Mouse (Mus musculus) macrophage (primary cell): ENCODE measurements around the gene Gm32687. TPM values are rescaled to one million over a fixed set of nuclear protein-coding genes. Genes with fewer than 3 reads are reported as not detected.
"Not testable (repeated sequence)": the region's sequence is repeated elsewhere in the genome, so short reads cannot be mapped to it uniquely, and the experiment has no call there.

Experiments used
- H3K27ac ChIP-seq: fragments of 350-480 bp; formaldehyde crosslinking; 2 replicates; pipeline ENCODE4 v1.9.0; 2021
- H3K36me3 ChIP-seq: fragments of 350-480 bp; formaldehyde crosslinking; 2 replicates; pipeline ENCODE4 v1.9.0; 2021; ENCODE audit errors: inconsistent target
- H3K4me3 ChIP-seq: fragments of 350-480 bp; formaldehyde crosslinking; 2 replicates; pipeline ENCODE4 v1.9.0; 2021; ENCODE audit errors: inconsistent target
- H3K79me2 ChIP-seq: fragments of 350-480 bp; formaldehyde crosslinking; 2 replicates; pipeline ENCODE4 v1.9.0; 2021; ENCODE audit errors: inconsistent target
- WGBS: methylation state at CpG from one replicate; pipeline ENCODE4 v1.1.7; 2026; ENCODE audit warnings: inconsistent platforms; ENCODE audit not compliant: missing documents; 5-methylcytosine and 5-hydroxymethylcytosine counted together
- polyA plus RNA-seq: library from polyadenylated mRNA; stranded (reverse); fragments of 250-400 nt; gene quantifications from 3 replicates; pipeline ENCODE4 v1.2.4, GENCODE M21; 2018; ENCODE audit warnings: inconsistent platforms
- total RNA-seq, 78 experiments: library from RNA; depleted of rRNA; stranded (reverse); fragments of 250-400 nt; gene quantifications; 1 replicate in 9 of 78; 2 replicates in 24 of 78; 3 replicates in 43 of 78; 4 replicates in 2 of 78; pipeline ENCODE4 v1.2.4; 2018; ENCODE audit warnings: inconsistent platforms in 56 of 78

Gm32687 gene
- total RNA-seq (2018; cell fraction: chromatin; rRNA removed), result 10 to 100 TPM in 16 of 26 experiments, 1 to 10 TPM in 10; 3.4 to 20.4 (median 11.5) TPM
- 1 to 10 TPM in 24 of 26 experiments, under 1 TPM in 2; 0.85 to 3.1 (median 1.8) TPM for total RNA-seq (2018; cell fraction: cytosol; rRNA removed)
- total RNA-seq (2018; cell fraction: nucleus; rRNA removed), result 10 to 100 TPM in 5 of 26 experiments, 1 to 10 TPM in 21; 2.1 to 15.1 (median 6.9) TPM
- 2.3 to 3.4 TPM (median 2.4 TPM) in 3 replicates for polyA plus RNA-seq

- not testable (repeated sequence) for H3K27ac ChIP-seq, H3K79me2 ChIP-seq, H3K36me3 ChIP-seq, H3K4me3 ChIP-seq
- WGBS, result 60% methylated on average over 1 of the region's 49 CpGs
Observed at GRCm38 (mm10) chr10:81863409-81864407, at the start of gene Gm32687. Gene Gm32687, plus strand, starts transcription at chr10:81863934.

GRCm38 (mm10) chr10:81846219-81846618, 17.5 kb upstream of the Gm32687 start:
- H3K4me3 ChIP-seq, H3K27ac ChIP-seq, H3K36me3 ChIP-seq, H3K79me2 ChIP-seq: not testable (repeated sequence)
- WGBS, result no CpG with 5 or more reads among the region's 18 CpGs

- not testable (repeated sequence) for H3K79me2 ChIP-seq, H3K36me3 ChIP-seq, H3K27ac ChIP-seq, H3K4me3 ChIP-seq
- WGBS, result no CpG with 5 or more reads among the region's 43 CpGs
Observed at GRCm38 (mm10) chr10:81929842-81930743, 66.4 kb downstream of the Gm32687 start, which contains the start of gene Zfp781. Gene Zfp781, minus strand, starts transcription at chr10:81930480.

Other genes with a start within 250 kb of the Gm32687 start
- 7.3 to 9.1 TPM (median 8.1 TPM) in 3 replicates for gene Sirt6, start 236.1 kb upstream of the Gm32687 start, polyA plus RNA-seq
- gene Ankrd24, start 235.4 kb upstream of the Gm32687 start, polyA plus RNA-seq, result 10.3 to 12.0 TPM (median 11.5 TPM) in 3 replicates
- 2.2 to 2.9 TPM (median 2.6 TPM) in 3 replicates for gene Gm10778, start 214.9 kb upstream of the Gm32687 start, polyA plus RNA-seq
- gene Zfp433, start 159.1 kb upstream of the Gm32687 start, polyA plus RNA-seq, result 3.1 to 4.4 TPM (median 3.4 TPM) in 3 replicates
- 1.6 to 1.7 TPM (median 1.6 TPM) in 3 replicates for gene Gm3055, start 92.8 kb upstream of the Gm32687 start, polyA plus RNA-seq
- gene Gm4767, start 51.7 kb upstream of the Gm32687 start, polyA plus RNA-seq, result 0.66 to 0.87 TPM (median 0.84 TPM) in 3 replicates
- 0.28 to 0.57 TPM (median 0.36 TPM) in 3 replicates for gene Zfp781, start 66.5 kb downstream of the Gm32687 start, polyA plus RNA-seq
- 2.8 to 3.9 TPM (median 3.2 TPM) in 3 replicates for gene Zfp873, start 184.2 kb downstream of the Gm32687 start, polyA plus RNA-seq
- 0.35 to 0.70 TPM (median 0.36 TPM) in 3 replicates for gene BC024063, start 219.4 kb downstream of the Gm32687 start, polyA plus RNA-seq